Mouse (Mus musculus): ENCODE measurements around the gene Nacc2. TPM values are rescaled to one million over a fixed set of nuclear protein-coding genes. Genes with fewer than 3 reads are reported as not detected.

Nacc2 gene
- polyA plus RNA-seq, 1 experiment from 2014 or later = 18.1 TPM

- WGBS = 65% methylated on average over 3 of the region's 3 CpGs
- Histone ChIP-seq H3K4me1 (ENCODE audit: control insufficient read depth, insufficient read depth, low read length) (peaks cover 5% of the 10 kb centered on the region), H3K4me3 (ENCODE audit: low read depth, low read length) (no peak overlapping the region), H3K9ac (ENCODE audit: low read depth, low read length) (no peak overlapping the region), H3K36me3 (ENCODE audit: control insufficient read depth, insufficient read depth, low read length) (no peaks in the 10 kb centered on the region), H3K4me2 (ENCODE audit: low read length) (no peak overlapping the region), H3K27ac (ENCODE audit: low read length) (no peak overlapping the region), H3K9me3 (replicated peaks; ENCODE audit: control insufficient read depth, low read length, poor library complexity, severe bottlenecking) (no peaks in the 10 kb centered on the region), H3K27me3 (ENCODE audit: control insufficient read depth, insufficient read depth, low read depth, low read length) (peaks cover 15% of the 10 kb centered on the region)
- no peak for ATAC-seq
Measured at GRCm38 (mm10) chr2:26116550-26116949, 6.5 kb downstream of the Nacc2 start.

GRCm38 (mm10) chr2:26115215-26115614 lies 7.8 kb downstream of the Nacc2 start:
- no peak for ATAC-seq
- H3K9ac ChIP-seq (ENCODE audit: low read depth, low read length) = no peak overlapping the region
- H3K4me3 ChIP-seq (ENCODE audit: low read depth, low read length) = no peak overlapping the region
- peaks cover 3% of the 10 kb centered on the region; the same call in 1 of the 2 replicates for H3K27me3 ChIP-seq (ENCODE audit: control insufficient read depth, insufficient read depth, low read depth, low read length)
- no peaks in the 10 kb centered on the region for H3K9me3 ChIP-seq (replicated peaks; ENCODE audit: control insufficient read depth, low read length, poor library complexity, severe bottlenecking)
- no peak overlapping the region for H3K27ac ChIP-seq (ENCODE audit: low read length)
- 79% methylated on average over 6 of the region's 6 CpGs for WGBS
- no peaks in the 10 kb centered on the region for H3K36me3 ChIP-seq (ENCODE audit: control insufficient read depth, insufficient read depth, low read length)
- peaks cover 5% of the 10 kb centered on the region for H3K4me1 ChIP-seq (ENCODE audit: control insufficient read depth, insufficient read depth, low read length)
- no peak overlapping the region for H3K4me2 ChIP-seq (ENCODE audit: low read length)

DNA sequence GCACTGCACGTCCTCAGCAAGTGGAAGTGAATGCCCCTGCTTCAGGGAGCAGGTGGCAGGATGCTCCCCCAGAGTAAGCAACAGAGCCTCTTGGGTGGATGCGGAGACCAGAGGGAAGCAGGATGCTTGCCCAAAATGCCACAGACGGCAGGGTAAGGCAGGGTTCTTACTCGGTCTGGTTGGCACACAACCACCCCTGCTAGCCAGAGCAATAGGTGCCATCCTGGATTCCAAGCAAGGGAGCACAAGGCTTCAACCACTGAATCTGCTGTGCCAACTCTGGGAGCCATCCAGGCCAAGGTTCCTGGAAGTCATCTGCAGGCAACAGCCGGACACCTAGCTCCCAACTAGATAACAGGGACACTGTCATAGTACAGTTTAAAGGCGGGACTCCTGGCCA lies 14.8 kb downstream of the Nacc2 start:
- Histone ChIP-seq H3K4me1 (ENCODE audit: control insufficient read depth, insufficient read depth, low read length) (no peaks in the 10 kb centered on the region), H3K27ac (ENCODE audit: low read length) (no peak overlapping the region), H3K9ac (ENCODE audit: low read depth, low read length) (no peak overlapping the region), H3K9me3 (replicated peaks; ENCODE audit: control insufficient read depth, low read length, poor library complexity, severe bottlenecking) (no peaks in the 10 kb centered on the region), H3K4me3 (ENCODE audit: low read depth, low read length) (no peak overlapping the region), H3K27me3 (ENCODE audit: control insufficient read depth, insufficient read depth, low read depth, low read length) (no peaks in the 10 kb centered on the region), H3K4me2 (ENCODE audit: low read length) (no peak overlapping the region), H3K36me3 (ENCODE audit: control insufficient read depth, insufficient read depth, low read length) (no peaks in the 10 kb centered on the region)
- ATAC-seq = no peak
- WGBS = 77% methylated on average over 6 of the region's 6 CpGs

- no peak overlapping the region for H3K9ac ChIP-seq (ENCODE audit: low read depth, low read length)
- H3K4me1 ChIP-seq (ENCODE audit: control insufficient read depth, insufficient read depth, low read length) = no peaks in the 10 kb centered on the region
- H3K9me3 ChIP-seq (replicated peaks; ENCODE audit: control insufficient read depth, low read length, poor library complexity, severe bottlenecking) = no peaks in the 10 kb centered on the region
- H3K36me3 ChIP-seq (ENCODE audit: control insufficient read depth, insufficient read depth, low read length) = no peaks in the 10 kb centered on the region
- ATAC-seq = no peak
- WGBS = 87% methylated on average over 8 of the region's 8 CpGs
- H3K4me2 ChIP-seq (ENCODE audit: low read length) = no peak overlapping the region
- no peak overlapping the region for H3K4me3 ChIP-seq (ENCODE audit: low read depth, low read length)
- H3K27ac ChIP-seq (ENCODE audit: low read length) = no peak overlapping the region
- no peaks in the 10 kb centered on the region for H3K27me3 ChIP-seq (ENCODE audit: control insufficient read depth, insufficient read depth, low read depth, low read length)
Measured at GRCm38 (mm10) chr2:26107011-26107410, 16.0 kb downstream of the Nacc2 start.

DNA sequence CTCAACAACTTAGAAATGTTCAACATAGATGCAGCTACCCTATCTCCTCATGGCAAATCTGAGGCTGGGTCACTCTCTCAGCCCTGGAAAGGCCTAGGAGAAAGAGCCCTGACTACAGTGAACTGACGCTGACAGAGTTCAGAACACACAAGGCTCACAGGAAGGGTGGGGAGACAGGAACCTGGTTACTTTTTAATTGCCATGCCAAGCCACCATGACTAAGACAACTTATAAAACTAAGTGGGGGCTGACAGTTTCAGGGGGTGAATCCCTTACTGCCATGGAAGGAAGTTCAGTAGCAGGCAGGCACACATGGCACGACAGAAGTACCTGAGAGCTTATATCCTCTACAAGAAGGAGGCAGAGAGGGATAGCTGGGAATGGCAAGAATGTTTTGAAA lies 16.8 kb downstream of the Nacc2 start:
- H3K4me3 ChIP-seq (ENCODE audit: low read depth, low read length) = no peak overlapping the region
- H3K27ac ChIP-seq (ENCODE audit: low read length) = no peak overlapping the region
- no peak overlapping the region for H3K9ac ChIP-seq (ENCODE audit: low read depth, low read length)
- H3K4me1 ChIP-seq (ENCODE audit: control insufficient read depth, insufficient read depth, low read length) = no peaks in the 10 kb centered on the region
- no peaks in the 10 kb centered on the region for H3K27me3 ChIP-seq (ENCODE audit: control insufficient read depth, insufficient read depth, low read depth, low read length)
- WGBS = 92% methylated on average over 2 of the region's 2 CpGs
- H3K9me3 ChIP-seq (replicated peaks; ENCODE audit: control insufficient read depth, low read length, poor library complexity, severe bottlenecking) = no peaks in the 10 kb centered on the region
- H3K4me2 ChIP-seq (ENCODE audit: low read length) = no peak overlapping the region
- no peaks in the 10 kb centered on the region for H3K36me3 ChIP-seq (ENCODE audit: control insufficient read depth, insufficient read depth, low read length)
- no peak for ATAC-seq

DNA sequence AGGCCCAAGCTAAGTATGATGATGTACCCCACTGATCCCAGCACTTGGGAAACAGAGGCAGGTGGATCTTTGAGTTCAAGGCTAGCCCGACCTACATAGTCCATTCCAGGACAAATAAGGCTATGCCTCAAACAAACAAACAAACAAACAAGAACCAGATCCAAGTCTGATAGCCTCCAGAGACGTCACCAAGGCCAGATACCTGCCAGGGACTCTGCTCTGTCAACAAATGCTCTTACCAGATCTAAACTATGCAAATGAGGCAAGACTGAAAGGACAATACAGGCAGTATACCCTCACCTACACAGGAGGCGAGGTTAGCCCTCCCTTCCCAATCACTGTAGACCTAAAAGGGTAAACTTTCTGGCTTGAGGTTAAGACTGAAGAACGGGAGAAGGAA lies 22.7 kb downstream of the Nacc2 start:
- H3K9me3 ChIP-seq (replicated peaks; ENCODE audit: control insufficient read depth, low read length, poor library complexity, severe bottlenecking) = no peaks in the 10 kb centered on the region
- 78% methylated on average over 4 of the region's 4 CpGs for WGBS
- H3K9ac ChIP-seq (ENCODE audit: low read depth, low read length) = no peak overlapping the region
- peaks cover 3% of the 10 kb centered on the region; the same call in 1 of the 2 replicates for H3K4me1 ChIP-seq (ENCODE audit: control insufficient read depth, insufficient read depth, low read length)
- no peaks in the 10 kb centered on the region for H3K27me3 ChIP-seq (ENCODE audit: control insufficient read depth, insufficient read depth, low read depth, low read length)
- H3K4me2 ChIP-seq (ENCODE audit: low read length) = no peak overlapping the region
- no peak overlapping the region for H3K27ac ChIP-seq (ENCODE audit: low read length)
- H3K4me3 ChIP-seq (ENCODE audit: low read depth, low read length) = no peak overlapping the region
- H3K36me3 ChIP-seq (ENCODE audit: control insufficient read depth, insufficient read depth, low read length) = no peaks in the 10 kb centered on the region
- no peak for ATAC-seq

DNA sequence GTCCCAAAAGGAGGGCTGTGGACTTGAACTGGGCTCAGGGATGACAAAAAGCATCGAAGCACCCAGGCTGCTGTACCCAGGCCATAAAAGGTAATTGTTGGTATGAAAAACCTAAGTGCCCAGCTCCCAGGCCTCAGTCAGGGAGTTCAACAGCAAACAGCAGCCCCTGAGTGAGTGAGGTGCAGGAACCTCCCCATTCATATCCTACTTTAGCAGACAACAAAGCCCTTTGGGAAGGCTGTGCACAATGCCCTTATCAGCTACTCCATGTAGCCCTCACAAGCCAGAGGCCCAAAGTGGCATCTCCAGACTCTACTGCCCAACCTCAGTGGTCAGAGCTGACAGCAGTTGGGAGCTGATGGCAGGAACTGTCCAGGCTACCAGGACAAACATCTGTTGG lies 23.2 kb downstream of the Nacc2 start:
- Histone ChIP-seq H3K4me2 (ENCODE audit: low read length) (no peak overlapping the region), H3K4me1 (ENCODE audit: control insufficient read depth, insufficient read depth, low read length) (peaks cover 3% of the 10 kb centered on the region; the same call in 1 of the 2 replicates), H3K4me3 (ENCODE audit: low read depth, low read length) (no peak overlapping the region), H3K9ac (ENCODE audit: low read depth, low read length) (no peak overlapping the region), H3K36me3 (ENCODE audit: control insufficient read depth, insufficient read depth, low read length) (no peaks in the 10 kb centered on the region), H3K27me3 (ENCODE audit: control insufficient read depth, insufficient read depth, low read depth, low read length) (no peaks in the 10 kb centered on the region), H3K27ac (ENCODE audit: low read length) (no peak overlapping the region), H3K9me3 (replicated peaks; ENCODE audit: control insufficient read depth, low read length, poor library complexity, severe bottlenecking) (no peaks in the 10 kb centered on the region)
- ATAC-seq = no peak
- 86% methylated on average over 1 of the region's 1 CpGs for WGBS

DNA sequence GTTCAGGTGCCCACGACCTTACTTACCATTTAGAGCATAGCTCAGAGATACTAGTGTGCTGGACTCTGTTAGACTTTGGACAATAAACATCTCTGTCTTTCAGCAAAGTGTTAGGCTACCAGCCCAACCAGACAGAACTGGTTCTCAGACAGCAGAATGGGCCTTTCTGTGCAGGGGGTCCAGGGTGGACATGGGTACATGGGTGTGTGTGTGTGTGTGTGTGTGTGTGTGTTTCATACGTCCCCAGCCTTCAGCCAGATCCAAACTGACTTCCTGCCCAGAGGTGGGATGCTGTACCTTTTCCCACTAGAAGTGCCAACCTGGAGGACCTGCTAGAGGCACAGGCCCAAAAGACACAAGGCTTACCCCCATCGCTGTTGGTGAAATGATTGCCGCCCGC lies 23.8 kb downstream of the Nacc2 start:
- peaks cover 3% of the 10 kb centered on the region; the same call in 1 of the 2 replicates for H3K4me1 ChIP-seq (ENCODE audit: control insufficient read depth, insufficient read depth, low read length)
- H3K27me3 ChIP-seq (ENCODE audit: control insufficient read depth, insufficient read depth, low read depth, low read length) = no peaks in the 10 kb centered on the region
- 90% methylated on average over 5 of the region's 5 CpGs for WGBS
- no peak overlapping the region for H3K9ac ChIP-seq (ENCODE audit: low read depth, low read length)
- H3K4me3 ChIP-seq (ENCODE audit: low read depth, low read length) = no peak overlapping the region
- no peaks in the 10 kb centered on the region for H3K36me3 ChIP-seq (ENCODE audit: control insufficient read depth, insufficient read depth, low read length)
- no peak overlapping the region for H3K4me2 ChIP-seq (ENCODE audit: low read length)
- ATAC-seq = no peak
- H3K9me3 ChIP-seq (replicated peaks; ENCODE audit: control insufficient read depth, low read length, poor library complexity, severe bottlenecking) = no peaks in the 10 kb centered on the region
- no peak overlapping the region for H3K27ac ChIP-seq (ENCODE audit: low read length)

DNA sequence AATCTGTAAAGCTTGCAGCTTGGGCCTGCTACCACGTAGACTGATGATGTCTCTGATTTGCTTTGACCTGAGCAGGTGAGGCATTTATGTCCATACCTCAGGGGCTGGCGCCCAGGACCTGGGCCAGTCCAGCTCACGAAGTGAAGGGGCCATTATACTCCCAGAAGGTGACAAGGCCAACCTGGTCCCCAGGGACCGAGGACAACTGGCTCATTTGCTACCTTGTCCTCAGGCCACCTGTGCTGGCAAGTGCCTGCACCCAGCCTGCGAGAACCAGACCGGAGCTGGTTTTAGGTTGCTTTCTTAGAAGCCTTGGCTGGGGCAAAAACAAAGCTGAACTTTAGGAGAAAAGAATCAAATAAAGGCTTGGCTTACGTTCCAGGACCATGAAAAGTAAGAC lies 29.1 kb downstream of the Nacc2 start:
- Histone ChIP-seq H3K4me1 (ENCODE audit: control insufficient read depth, insufficient read depth, low read length) (peaks cover 16% of the 10 kb centered on the region), H3K4me3 (ENCODE audit: low read depth, low read length) (no peak overlapping the region), H3K36me3 (ENCODE audit: control insufficient read depth, insufficient read depth, low read length) (no peaks in the 10 kb centered on the region), H3K27ac (ENCODE audit: low read length) (no peak overlapping the region), H3K9me3 (replicated peaks; ENCODE audit: control insufficient read depth, low read length, poor library complexity, severe bottlenecking) (no peaks in the 10 kb centered on the region), H3K4me2 (ENCODE audit: low read length) (no peak overlapping the region), H3K27me3 (ENCODE audit: control insufficient read depth, insufficient read depth, low read depth, low read length) (no peaks in the 10 kb centered on the region), H3K9ac (ENCODE audit: low read depth, low read length) (no peak overlapping the region)
- 86% methylated on average over 7 of the region's 7 CpGs for WGBS
- no peak for ATAC-seq
